Mouse (Mus musculus): ENCODE results near the gene Best2. TPM values are rescaled to one million over a fixed set of nuclear protein-coding genes. Genes with fewer than 3 reads are reported as not detected.
A peak's percentile ranks its signal among the peaks of the same experiment; 100 is the strongest.

The Best2 gene
- polyA plus RNA-seq, 2 experiments, result not detected

DNA sequence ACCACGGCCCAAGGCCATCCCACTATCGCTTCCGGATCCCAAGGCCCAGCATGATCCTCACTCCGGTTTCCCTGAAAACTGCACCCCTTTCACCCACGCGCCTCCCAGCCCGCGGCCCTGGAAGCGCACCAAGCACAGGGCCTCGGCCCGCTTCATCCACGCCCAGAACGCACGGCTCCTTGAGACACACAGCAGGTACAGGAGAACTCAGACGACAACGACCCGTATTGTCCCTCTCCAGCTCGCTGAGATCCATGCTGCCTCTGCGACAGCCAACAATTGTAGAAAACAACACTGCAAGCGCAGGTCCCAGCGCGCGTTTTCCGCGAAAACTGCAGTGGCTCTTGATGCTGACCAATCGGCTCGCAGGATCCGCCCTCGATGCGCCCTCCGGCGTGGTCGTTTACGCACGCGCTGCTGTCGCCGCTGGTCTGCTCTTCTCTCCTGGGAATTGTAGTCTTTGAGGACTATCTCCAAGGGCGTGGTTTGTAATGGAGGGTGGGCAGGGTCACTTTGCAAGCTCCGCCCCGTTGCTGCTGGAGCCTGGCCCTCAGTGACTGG, 48.5 kb downstream of the Best2 start:
- H3K9ac ChIP-seq (replicated peaks), result peak overlapping the region; percentile 86
- peak; percentile 95 to 96 (median 95) for DNase-seq (ENCODE audit: low read depth in 3 of 3, low spot score in 3 of 3)
- H3K36me3 ChIP-seq (replicated peaks; ENCODE audit: control insufficient read depth, insufficient read depth, low read depth), result peaks cover 29% of the 10 kb centered on the region
- peak overlapping the region; percentile 88 for H3K27ac ChIP-seq
- ATAC-seq (ENCODE audit: insufficient read depth), result peak; percentile 75
- peak overlapping the region; percentile 95 for H3K4me2 ChIP-seq (ENCODE audit: low read depth)
- H3K4me1 ChIP-seq (replicated peaks; ENCODE audit: control insufficient read depth in 2 of 2, insufficient read depth in 2 of 2, low read length in 1 of 2), result peaks cover 28 to 36% of the 10 kb centered on the region in 2 experiments
- TF ChIP-seq CTCF (IDR thresholded peaks at IDR 0.05; ENCODE audit: low read depth) (peak; percentile 10; the same call in 1 of the 2 replicates), EP300 (IDR thresholded peaks at IDR 0.05; ENCODE audit: low read depth) (no peak)
- peak overlapping the region; percentile 84 to 91 for H3K4me3 ChIP-seq (ENCODE audit: insufficient read depth in 1 of 2, low read depth in 2 of 2, low read length in 2 of 2)
- H3K27me3 ChIP-seq (ENCODE audit: control insufficient read depth, insufficient read depth, low read length), result no peaks in the 10 kb centered on the region
- no peaks in the 10 kb centered on the region for H3K9me3 ChIP-seq (ENCODE audit: control insufficient read depth, low read length)
- under 1% methylated on average over 41 of the region's 41 CpGs for WGBS (ENCODE audit: insufficient replicate concordance)

GRCm38 (mm10) chr8:84963952-84964351, 50.4 kb downstream of the Best2 start:
- Histone ChIP-seq H3K9ac (replicated peaks) (no peak overlapping the region), H3K4me2 (ENCODE audit: low read depth) (peak overlapping the region; percentile 95), H3K4me1 (replicated peaks; ENCODE audit: control insufficient read depth in 2 of 2, insufficient read depth in 2 of 2, low read length in 1 of 2) (peaks cover 28 to 36% of the 10 kb centered on the region in 2 experiments), H3K27ac (no peak overlapping the region), H3K9me3 (ENCODE audit: control insufficient read depth, low read length) (no peaks in the 10 kb centered on the region), H3K27me3 (ENCODE audit: control insufficient read depth, insufficient read depth, low read length) (no peaks in the 10 kb centered on the region), H3K4me3 (ENCODE audit: insufficient read depth in 1 of 2, low read depth in 2 of 2, low read length in 2 of 2) (no peak overlapping the region), H3K36me3 (replicated peaks; ENCODE audit: control insufficient read depth, insufficient read depth, low read depth) (peaks cover 30% of the 10 kb centered on the region)
- WGBS (ENCODE audit: insufficient replicate concordance), result 65% methylated on average over 4 of the region's 4 CpGs
- TF ChIP-seq CTCF (IDR thresholded peaks at IDR 0.05; ENCODE audit: low read depth), result peak; percentile 53
- TF ChIP-seq EP300 (IDR thresholded peaks at IDR 0.05; ENCODE audit: low read depth), result no peak
- ATAC-seq (ENCODE audit: insufficient read depth) (no peak), DNase-seq (ENCODE audit: low read depth in 3 of 3, low spot score in 3 of 3) (no peak)

DNA sequence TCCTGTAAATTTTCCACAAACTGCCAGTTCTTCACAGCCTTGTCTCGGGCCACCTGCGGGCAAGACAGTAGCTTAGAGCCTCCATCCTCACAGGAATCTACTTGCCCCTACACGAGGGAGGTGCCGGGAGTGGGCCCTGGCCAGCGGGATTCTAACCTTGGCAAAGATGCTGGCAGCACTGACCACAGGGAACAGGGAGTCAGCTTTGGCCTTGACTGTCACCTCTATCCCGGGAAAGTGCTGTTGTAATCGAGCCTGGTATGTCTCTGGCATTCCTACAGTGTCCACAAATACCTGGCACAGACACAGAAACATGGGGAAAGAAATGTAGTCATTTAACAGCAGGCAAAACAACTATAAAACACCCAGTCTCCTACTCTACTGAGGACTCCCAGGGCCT, 54.5 kb downstream of the Best2 start:
- H3K4me2 ChIP-seq (ENCODE audit: low read depth), result no peak overlapping the region
- no peaks in the 10 kb centered on the region for H3K9me3 ChIP-seq (ENCODE audit: control insufficient read depth, low read length)
- no peak overlapping the region for H3K4me3 ChIP-seq (ENCODE audit: insufficient read depth in 1 of 2, low read depth in 2 of 2, low read length in 2 of 2)
- H3K9ac ChIP-seq (replicated peaks), result no peak overlapping the region
- TF ChIP-seq CTCF (IDR thresholded peaks at IDR 0.05; ENCODE audit: low read depth) (no peak), EP300 (IDR thresholded peaks at IDR 0.05; ENCODE audit: low read depth) (no peak)
- peaks cover 0 to 6% of the 10 kb centered on the region in 2 experiments for H3K4me1 ChIP-seq (replicated peaks; ENCODE audit: control insufficient read depth in 2 of 2, insufficient read depth in 2 of 2, low read length in 1 of 2)
- peaks cover 43% of the 10 kb centered on the region for H3K36me3 ChIP-seq (replicated peaks; ENCODE audit: control insufficient read depth, insufficient read depth, low read depth)
- H3K27ac ChIP-seq, result no peak overlapping the region
- no peak for ATAC-seq (ENCODE audit: insufficient read depth)
- H3K27me3 ChIP-seq (ENCODE audit: control insufficient read depth, insufficient read depth, low read length), result no peaks in the 10 kb centered on the region
- 79% methylated on average over 7 of the region's 7 CpGs for WGBS (ENCODE audit: insufficient replicate concordance)
- no peak for DNase-seq (ENCODE audit: low read depth in 3 of 3, low spot score in 3 of 3)

Small RNA genes lying within 50 kb of the gene (microRNA-seq; reads per million reads assigned to microRNA genes)
- 1.3 reads per million for gene Mir7070

Other genes with a start within 250 kb of the Best2 start
- gene Nfix, start 214.2 kb downstream of the Best2 start, polyA plus RNA-seq (2012; rRNA removed), result 1.2 and 1.4 TPM in 2 replicates
- gene Nfix, start 214.2 kb downstream of the Best2 start, polyA plus RNA-seq (2014; fragmentation: Nextera tagmentation; extraction: Ambion mirVana), result 2.5 and 3.1 TPM in 2 replicates
- gene Dand5, start 191.7 kb downstream of the Best2 start, polyA plus RNA-seq (2012; rRNA removed), result 1.9 TPM in 2 replicates
- gene Dand5, start 191.7 kb downstream of the Best2 start, polyA plus RNA-seq (2014; fragmentation: Nextera tagmentation; extraction: Ambion mirVana), result 2.5 and 2.7 TPM in 2 replicates
- gene Gadd45gip1, start 183.0 kb downstream of the Best2 start, polyA plus RNA-seq (2012; rRNA removed), result 24.4 and 31.0 TPM in 2 replicates
- 50.2 and 55.7 TPM in 2 replicates for gene Gadd45gip1, start 183.0 kb downstream of the Best2 start, polyA plus RNA-seq (2014; fragmentation: Nextera tagmentation; extraction: Ambion mirVana)
- gene Rad23a, start 173.9 kb downstream of the Best2 start, polyA plus RNA-seq (2012; rRNA removed), result 139 and 184 TPM in 2 replicates
- gene Rad23a, start 173.9 kb downstream of the Best2 start, polyA plus RNA-seq (2014; fragmentation: Nextera tagmentation; extraction: Ambion mirVana), result 258 and 279 TPM in 2 replicates
- 144 and 262 TPM in 2 replicates for gene Calr, start 167.6 kb downstream of the Best2 start, polyA plus RNA-seq (2012; rRNA removed)
- gene Calr, start 167.6 kb downstream of the Best2 start, polyA plus RNA-seq (2014; fragmentation: Nextera tagmentation; extraction: Ambion mirVana), result 348 and 351 TPM in 2 replicates
- 53.5 and 54.8 TPM in 2 replicates for gene Farsa, start 157.5 kb downstream of the Best2 start, polyA plus RNA-seq (2012; rRNA removed)
- gene Farsa, start 157.5 kb downstream of the Best2 start, polyA plus RNA-seq (2014; fragmentation: Nextera tagmentation; extraction: Ambion mirVana), result 45.8 and 48.7 TPM in 2 replicates
- 16.7 and 26.4 TPM in 2 replicates for gene Syce2, start 142.4 kb downstream of the Best2 start, polyA plus RNA-seq (2012; rRNA removed)
- gene Syce2, start 142.4 kb downstream of the Best2 start, polyA plus RNA-seq (2014; fragmentation: Nextera tagmentation; extraction: Ambion mirVana), result 78.2 and 80.2 TPM in 2 replicates
- 27.1 and 31.4 TPM in 2 replicates for gene Gcdh, start 120.6 kb downstream of the Best2 start, polyA plus RNA-seq (2012; rRNA removed)
- 38.9 and 42.7 TPM in 2 replicates for gene Gcdh, start 120.6 kb downstream of the Best2 start, polyA plus RNA-seq (2014; fragmentation: Nextera tagmentation; extraction: Ambion mirVana)
- 209 and 251 TPM in 2 replicates for gene Klf1, start 112.6 kb downstream of the Best2 start, polyA plus RNA-seq (2012; rRNA removed)
- gene Klf1, start 112.6 kb downstream of the Best2 start, polyA plus RNA-seq (2014; fragmentation: Nextera tagmentation; extraction: Ambion mirVana), result 522 and 566 TPM in 2 replicates
- gene Dnase2a, start 106.0 kb downstream of the Best2 start, polyA plus RNA-seq (2012; rRNA removed), result 9.6 and 11.0 TPM in 2 replicates
- 8.4 and 8.5 TPM in 2 replicates for gene Dnase2a, start 106.0 kb downstream of the Best2 start, polyA plus RNA-seq (2014; fragmentation: Nextera tagmentation; extraction: Ambion mirVana)
- 0.06 and 0.21 TPM in 2 replicates for gene Mast1, start 77.2 kb downstream of the Best2 start, polyA plus RNA-seq (2012; rRNA removed)
- gene Mast1, start 77.2 kb downstream of the Best2 start, polyA plus RNA-seq (2014; fragmentation: Nextera tagmentation; extraction: Ambion mirVana), result 0.08 and 0.14 TPM in 2 replicates
- gene Rtbdn, start 67.5 kb downstream of the Best2 start, polyA plus RNA-seq (2012; rRNA removed), result 0.03 TPM in 1 of 2 replicates, not detected in the other
- gene Rtbdn, start 67.5 kb downstream of the Best2 start, polyA plus RNA-seq (2014; fragmentation: Nextera tagmentation; extraction: Ambion mirVana), result not detected in 2 replicates
- not detected in 2 replicates for gene Gm49661, start 45.1 kb downstream of the Best2 start, polyA plus RNA-seq (2012; rRNA removed)
- gene Gm49661, start 45.1 kb downstream of the Best2 start, polyA plus RNA-seq (2014; fragmentation: Nextera tagmentation; extraction: Ambion mirVana), result not detected in 2 replicates
- gene Prdx2, start 44.9 kb downstream of the Best2 start, polyA plus RNA-seq (2012; rRNA removed), result 1,117 and 1,155 TPM in 2 replicates
- 2,207 and 2,282 TPM in 2 replicates for gene Prdx2, start 44.9 kb downstream of the Best2 start, polyA plus RNA-seq (2014; fragmentation: Nextera tagmentation; extraction: Ambion mirVana)
- 49.3 and 56.2 TPM in 2 replicates for gene Rnaseh2a, start 44.8 kb downstream of the Best2 start, polyA plus RNA-seq (2012; rRNA removed)
- 107 and 125 TPM in 2 replicates for gene Rnaseh2a, start 44.8 kb downstream of the Best2 start, polyA plus RNA-seq (2014; fragmentation: Nextera tagmentation; extraction: Ambion mirVana)
- gene Junb, start 35.8 kb downstream of the Best2 start, polyA plus RNA-seq (2012; rRNA removed), result 8.3 and 10.5 TPM in 2 replicates
- gene Junb, start 35.8 kb downstream of the Best2 start, polyA plus RNA-seq (2014; fragmentation: Nextera tagmentation; extraction: Ambion mirVana), result 10.5 and 11.2 TPM in 2 replicates
- gene Hook2, start 23.9 kb downstream of the Best2 start, polyA plus RNA-seq (2012; rRNA removed), result 2.3 and 4.3 TPM in 2 replicates
- 3.2 and 4.3 TPM in 2 replicates for gene Hook2, start 23.9 kb downstream of the Best2 start, polyA plus RNA-seq (2014; fragmentation: Nextera tagmentation; extraction: Ambion mirVana)
- gene Asna1, start 10.8 kb upstream of the Best2 start, polyA plus RNA-seq (2012; rRNA removed), result 83.4 and 85.3 TPM in 2 replicates
- gene Asna1, start 10.8 kb upstream of the Best2 start, polyA plus RNA-seq (2014; fragmentation: Nextera tagmentation; extraction: Ambion mirVana), result 56.9 and 58.8 TPM in 2 replicates
- 74.0 and 100 TPM in 2 replicates for gene Trir, start 12.3 kb upstream of the Best2 start, polyA plus RNA-seq (2012; rRNA removed)
- gene Trir, start 12.3 kb upstream of the Best2 start, polyA plus RNA-seq (2014; fragmentation: Nextera tagmentation; extraction: Ambion mirVana), result 84.4 and 89.3 TPM in 2 replicates
- gene Tnpo2, start 22.4 kb upstream of the Best2 start, polyA plus RNA-seq (2012; rRNA removed), result 24.8 and 25.2 TPM in 2 replicates
- 9.9 and 10.2 TPM in 2 replicates for gene Tnpo2, start 22.4 kb upstream of the Best2 start, polyA plus RNA-seq (2014; fragmentation: Nextera tagmentation; extraction: Ambion mirVana)
- 8.9 and 13.5 TPM in 2 replicates for gene Fbxw9, start 45.5 kb upstream of the Best2 start, polyA plus RNA-seq (2012; rRNA removed)
- 5.7 and 6.0 TPM in 2 replicates for gene Fbxw9, start 45.5 kb upstream of the Best2 start, polyA plus RNA-seq (2014; fragmentation: Nextera tagmentation; extraction: Ambion mirVana)
- 0.29 TPM in 1 of 2 replicates, not detected in the other for gene Gm5741, start 53.5 kb upstream of the Best2 start, polyA plus RNA-seq (2012; rRNA removed)
- not detected in 2 replicates for gene Gm5741, start 53.5 kb upstream of the Best2 start, polyA plus RNA-seq (2014; fragmentation: Nextera tagmentation; extraction: Ambion mirVana)
- 19.6 and 21.5 TPM in 2 replicates for gene Dhps, start 57.2 kb upstream of the Best2 start, polyA plus RNA-seq (2012; rRNA removed)
- 30.9 and 36.4 TPM in 2 replicates for gene Dhps, start 57.2 kb upstream of the Best2 start, polyA plus RNA-seq (2014; fragmentation: Nextera tagmentation; extraction: Ambion mirVana)
- gene Wdr83os, start 66.2 kb upstream of the Best2 start, polyA plus RNA-seq (2012; rRNA removed), result 40.6 and 51.8 TPM in 2 replicates
- gene Wdr83os, start 66.2 kb upstream of the Best2 start, polyA plus RNA-seq (2014; fragmentation: Nextera tagmentation; extraction: Ambion mirVana), result 61.8 and 71.5 TPM in 2 replicates
- gene Wdr83, start 66.8 kb upstream of the Best2 start, polyA plus RNA-seq (2012; rRNA removed), result 21.2 and 26.0 TPM in 2 replicates
- 20.1 and 24.4 TPM in 2 replicates for gene Wdr83, start 66.8 kb upstream of the Best2 start, polyA plus RNA-seq (2014; fragmentation: Nextera tagmentation; extraction: Ambion mirVana)
- 15.2 and 19.5 TPM in 2 replicates for gene Man2b1, start 68.7 kb upstream of the Best2 start, polyA plus RNA-seq (2012; rRNA removed)
- 17.2 and 20.6 TPM in 2 replicates for gene Man2b1, start 68.7 kb upstream of the Best2 start, polyA plus RNA-seq (2014; fragmentation: Nextera tagmentation; extraction: Ambion mirVana)
- gene Zfp791, start 108.6 kb upstream of the Best2 start, polyA plus RNA-seq (2012; rRNA removed), result 0.64 and 0.87 TPM in 2 replicates
- gene Zfp791, start 108.6 kb upstream of the Best2 start, polyA plus RNA-seq (2014; fragmentation: Nextera tagmentation; extraction: Ambion mirVana), result 0.44 and 0.63 TPM in 2 replicates
- gene Cks1brt, start 137.4 kb upstream of the Best2 start, polyA plus RNA-seq (2012; rRNA removed), result not detected in 2 replicates
- gene Cks1brt, start 137.4 kb upstream of the Best2 start, polyA plus RNA-seq (2014; fragmentation: Nextera tagmentation; extraction: Ambion mirVana), result not detected in 2 replicates
- gene Olfr371, start 211.5 kb upstream of the Best2 start, polyA plus RNA-seq (2012; rRNA removed), result not detected in 2 replicates
- not detected in 2 replicates for gene Olfr371, start 211.5 kb upstream of the Best2 start, polyA plus RNA-seq (2014; fragmentation: Nextera tagmentation; extraction: Ambion mirVana)

Measured in liver, embryonic 14.5 days (tissue).